Mouse (Mus musculus): ENCODE measurements around the gene 1700001L19Rik. TPM values are rescaled to one million over a fixed set of nuclear protein-coding genes. Genes with fewer than 3 reads are reported as not detected.

Gene 1700001L19Rik
- polyA plus RNA-seq (2014; fragmentation: Illumina TruSeq; extraction: RNeasy Lipid Tissue Mini Kit (QIAGEN cat#74804); ENCODE audit: insufficient read depth, low read depth, low replicate concordance), result 8.1 TPM

DNA sequence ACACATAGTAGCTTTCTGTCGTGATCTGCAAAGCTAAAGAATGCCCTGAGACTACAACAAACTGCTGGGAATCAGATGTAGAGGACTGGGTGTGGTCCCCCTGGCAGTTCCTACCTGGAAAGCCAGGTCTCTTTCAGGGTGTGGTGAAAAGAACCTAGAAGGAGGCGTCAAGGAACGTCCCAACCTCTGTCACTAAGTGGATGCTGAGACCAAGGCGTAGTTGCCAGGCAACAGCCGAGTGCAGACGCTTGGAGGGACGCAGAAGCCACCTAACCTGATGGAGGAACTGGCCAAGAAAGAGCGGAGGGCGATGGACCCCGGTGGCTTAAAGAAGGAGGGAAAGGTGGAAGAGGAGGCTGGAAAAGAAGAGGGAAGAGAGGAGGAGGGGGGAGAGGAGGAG, at the start of gene 1700001L19Rik:
Gene 1700001L19Rik, plus strand, starts transcription at position 223 of the 400 bp plus-strand sequence.

GRCm38 (mm10) chr13:68581747-68582516, 15.3 kb upstream of the 1700001L19Rik start, which contains the start of the genes Mtrr and Fastkd3:
Gene Mtrr, minus strand, starts transcription at chr13:68582149.
Gene Fastkd3, plus strand, starts transcription at chr13:68582234.

Other genes with a start within 250 kb of the 1700001L19Rik start
- 4.8 TPM for gene Mtrr, start 15.3 kb upstream of the 1700001L19Rik start, polyA plus RNA-seq (2014; fragmentation: Illumina TruSeq; extraction: RNeasy Lipid Tissue Mini Kit (QIAGEN cat#74804); ENCODE audit: insufficient read depth, low read depth, low replicate concordance)
- 4.8 TPM for gene Fastkd3, start 15.2 kb upstream of the 1700001L19Rik start, polyA plus RNA-seq (2014; fragmentation: Illumina TruSeq; extraction: RNeasy Lipid Tissue Mini Kit (QIAGEN cat#74804); ENCODE audit: insufficient read depth, low read depth, low replicate concordance)

Measured in lung, adult 10 weeks (tissue).